Mouse (Mus musculus) limb, embryonic 14.5 days (tissue): ENCODE data around the gene Tbl1x. TPM values are rescaled to one million over a fixed set of nuclear protein-coding genes. Genes with fewer than 3 reads are reported as not detected.

ENCODE experiments used
- ATAC-seq: fragments of 200-750 bp; cut with Nextera tagmentation; 2 replicates; pipeline ENCODE4 v1.8.0; 2017; ENCODE audit warnings: low read depth, moderate number of reproducible peaks, moderate TSS enrichment; ENCODE audit not compliant: low FRiP score
- DNase-seq: peaks from one replicate; pipeline ENCODE4 v3.0.0-alpha.2; 2015; ENCODE audit warnings: low spot score
- H3K27ac ChIP-seq: fragments of 300-500 bp; sonication (generic); replicated peaks from 2 replicates; pipeline ENCODE4 v1.5.1; 2014; ENCODE audit warnings: low read depth, mild to moderate bottlenecking, low read length, moderate library complexity, mixed read lengths
- H3K27me3 ChIP-seq: fragments of 300-500 bp; sonication (generic); 2 replicates; pipeline ENCODE4 v1.6.1; 2014; ENCODE audit warnings: low read length, mixed read lengths; ENCODE audit not compliant: control insufficient read depth, insufficient read depth
- H3K36me3 ChIP-seq: fragments of 300-500 bp; sonication (generic); 2 replicates; pipeline ENCODE4 v1.6.1; 2014; ENCODE audit warnings: mild to moderate bottlenecking, low read length, moderate library complexity, mixed read lengths; ENCODE audit not compliant: control insufficient read depth, insufficient read depth
- H3K4me1 ChIP-seq: fragments of 300-500 bp; sonication (generic); 2 replicates; pipeline ENCODE4 v1.6.1; 2014; ENCODE audit warnings: antibody characterized with exemption, low read length, mixed read lengths; ENCODE audit not compliant: control insufficient read depth, insufficient read depth
- H3K4me2 ChIP-seq: fragments of 300-500 bp; sonication (generic); replicated peaks from 2 replicates; pipeline ENCODE4 v1.6.1; 2014; ENCODE audit warnings: low read depth, mild to moderate bottlenecking, low read length, moderate library complexity; ENCODE audit not compliant: severe bottlenecking
- H3K4me3 ChIP-seq: fragments of 300-500 bp; sonication (generic); replicated peaks from 2 replicates; pipeline ENCODE4 v1.5.1; 2014; ENCODE audit warnings: low read length
- H3K9ac ChIP-seq: fragments of 300-500 bp; sonication (generic); 2 replicates; pipeline ENCODE4 v1.6.1; 2014; ENCODE audit warnings: mild to moderate bottlenecking, low read depth, low read length, moderate library complexity; ENCODE audit not compliant: severe bottlenecking
- H3K9me3 ChIP-seq: fragments of 300-500 bp; sonication (generic); 2 replicates; pipeline ENCODE4 v1.6.1; 2016; ENCODE audit warnings: low read length; ENCODE audit not compliant: control insufficient read depth
- POLR2A ChIP-seq: fragments of 200-500 bp; IDR thresholded peaks from 2 replicates; pipeline ENCODE4 v1.8.0; 2012; ENCODE audit warnings: inconsistent platforms, mild to moderate bottlenecking, moderate library complexity, borderline replicate concordance; ENCODE audit not compliant: insufficient read depth, insufficient read length; ENCODE audit errors: extremely low read depth
- WGBS: fragments of 180-500 bp; shearing (Covaris S2); extraction: QIAGEN DNeasy Blood & Tissue Kit; methylation state at CpG from one replicate; pipeline ENCODE4 v1.1.7; 2014; 5-methylcytosine and 5-hydroxymethylcytosine counted together
- polyA plus RNA-seq, 2 experiments: library from polyadenylated mRNA; depleted of rRNA in 1 of 2; stranded (reverse) in 1 of 2; unstranded in 1 of 2; fragments of >200 nt; fragmentation: Nextera tagmentation in 1 of 2; extraction: Ambion mirVana in 1 of 2; gene quantifications; 2 replicates each; pipeline versions ENCODE4 v1.2.1 to v1.2.3; 2012 to 2014

Gene Tbl1x
- polyA plus RNA-seq, 2 experiments, result 56.8 to 77.2 TPM

- Histone ChIP-seq H3K36me3 (no peaks in the 10 kb centered on the region), H3K4me1 (no peaks in the 10 kb centered on the region), H3K27ac (no peak overlapping the region), H3K9me3 (no peaks in the 10 kb centered on the region), H3K27me3 (no peaks in the 10 kb centered on the region), H3K4me2 (no peak overlapping the region), H3K4me3 (no peak overlapping the region), H3K9ac (no peak overlapping the region)
- DNase-seq (no peak), ATAC-seq (no peak)
- no peak for TF ChIP-seq POLR2A
Observed at GRCm38 (mm10) chrX:77551306-77551705, 40.5 kb downstream of the Tbl1x start.

- no peaks in the 10 kb centered on the region for H3K9me3 ChIP-seq
- H3K9ac ChIP-seq, result no peak overlapping the region
- no peak for TF ChIP-seq POLR2A
- no peaks in the 10 kb centered on the region for H3K36me3 ChIP-seq
- DNase-seq (no peak), ATAC-seq (no peak)
- no peaks in the 10 kb centered on the region for H3K4me1 ChIP-seq
- H3K4me2 ChIP-seq, result no peak overlapping the region
- no peak overlapping the region for H3K4me3 ChIP-seq
- H3K27me3 ChIP-seq, result no peaks in the 10 kb centered on the region
- H3K27ac ChIP-seq, result no peak overlapping the region
- 59% methylated on average over 3 of the region's 3 CpGs for WGBS
Observed at GRCm38 (mm10) chrX:77552088-77552487, 41.3 kb downstream of the Tbl1x start.

- Histone ChIP-seq H3K27ac (no peak overlapping the region), H3K36me3 (no peaks in the 10 kb centered on the region), H3K9me3 (no peaks in the 10 kb centered on the region), H3K4me1 (no peaks in the 10 kb centered on the region), H3K27me3 (no peaks in the 10 kb centered on the region), H3K4me3 (no peak overlapping the region), H3K9ac (no peak overlapping the region), H3K4me2 (no peak overlapping the region)
- TF ChIP-seq POLR2A, result no peak
- WGBS, result 76% methylated on average over 1 of the region's 1 CpGs
- ATAC-seq (no peak), DNase-seq (no peak)
Observed at GRCm38 (mm10) chrX:77555985-77556384, 45.2 kb downstream of the Tbl1x start.

- Histone ChIP-seq H3K4me1 (no peaks in the 10 kb centered on the region), H3K27me3 (no peaks in the 10 kb centered on the region), H3K4me2 (no peak overlapping the region), H3K4me3 (no peak overlapping the region), H3K27ac (no peak overlapping the region), H3K9ac (no peak overlapping the region), H3K36me3 (no peaks in the 10 kb centered on the region), H3K9me3 (no peaks in the 10 kb centered on the region)
- DNase-seq (no peak), ATAC-seq (no peak)
- TF ChIP-seq POLR2A, result no peak
Observed at GRCm38 (mm10) chrX:77559199-77559881, 48.5 kb downstream of the Tbl1x start.

- WGBS, result 61% methylated on average over 2 of the region's 2 CpGs
- H3K4me3 ChIP-seq, result no peak overlapping the region
- TF ChIP-seq POLR2A, result no peak
Observed at GRCm38 (mm10) chrX:77563616-77564015, 52.8 kb downstream of the Tbl1x start.

More at GRCm38 (mm10) chrX:77563616-77564015, 52.8 kb downstream of the Tbl1x start:
- Histone ChIP-seq H3K9me3 (no peaks in the 10 kb centered on the region), H3K4me2 (no peak overlapping the region), H3K27me3 (no peaks in the 10 kb centered on the region), H3K9ac (no peak overlapping the region), H3K4me1 (no peaks in the 10 kb centered on the region), H3K27ac (no peak overlapping the region), H3K36me3 (no peaks in the 10 kb centered on the region)
- DNase-seq (no peak), ATAC-seq (no peak)
